Mouse (Mus musculus) forebrain, embryonic 15.5 days (tissue): Measurements from ENCODE around the gene Top1. TPM values are rescaled to one million over a fixed set of nuclear protein-coding genes. Genes with fewer than 3 reads are reported as not detected.
A peak's percentile ranks its signal among the peaks of the same experiment; 100 is the strongest.

ENCODE experiments used
- ATAC-seq: fragments of 200-750 bp; cut with Nextera tagmentation; replicated peaks from 2 replicates; pipeline ENCODE4 v1.8.0; 2017; ENCODE audit warnings: mild to moderate bottlenecking, moderate TSS enrichment, moderate library complexity
- H3K27ac ChIP-seq: fragments of 300-500 bp; sonication (generic); replicated peaks from 2 replicates; pipeline ENCODE4 v1.5.1; 2015; ENCODE audit warnings: mild to moderate bottlenecking, inconsistent platforms
- H3K27me3 ChIP-seq: fragments of 300-500 bp; sonication (generic); 2 replicates; pipeline ENCODE4 v1.6.1; 2015; ENCODE audit warnings: inconsistent platforms
- H3K36me3 ChIP-seq: fragments of 300-500 bp; sonication (generic); 2 replicates; pipeline ENCODE4 v1.6.1; 2015; ENCODE audit warnings: mild to moderate bottlenecking, inconsistent platforms
- H3K4me1 ChIP-seq: fragments of 300-500 bp; sonication (generic); 2 replicates; pipeline ENCODE4 v1.6.1; 2015; ENCODE audit warnings: inconsistent platforms
- H3K4me2 ChIP-seq: fragments of 300-500 bp; sonication (generic); replicated peaks from 2 replicates; pipeline ENCODE4 v1.6.1; 2015; ENCODE audit warnings: mild to moderate bottlenecking, inconsistent platforms
- H3K4me3 ChIP-seq: fragments of 300-500 bp; sonication (generic); 2 replicates; pipeline ENCODE4 v1.5.1; 2015; ENCODE audit warnings: mild to moderate bottlenecking, inconsistent platforms
- H3K9ac ChIP-seq: fragments of 300-500 bp; sonication (generic); replicated peaks from 2 replicates; pipeline ENCODE4 v1.6.1; 2015; ENCODE audit warnings: mild to moderate bottlenecking, inconsistent platforms
- H3K9me3 ChIP-seq: fragments of 300-500 bp; sonication (generic); 2 replicates; pipeline ENCODE4 v1.6.1; 2016; ENCODE audit warnings: inconsistent platforms
- WGBS: fragments of 180-500 bp; shearing (Covaris S2); methylation state at CpG from one replicate; pipeline ENCODE4 v1.1.7; 2015; ENCODE audit warnings: mixed read lengths; 5-methylcytosine and 5-hydroxymethylcytosine counted together
- polyA plus RNA-seq: library from polyadenylated mRNA; unstranded; fragments of >200 nt; fragmentation: Nextera tagmentation; extraction: Ambion mirVana; gene quantifications from 2 replicates; pipeline ENCODE4 v1.2.1, GENCODE M21; 2015

The Top1 gene
- polyA plus RNA-seq, 1 experiment from 2014 or later = 106 TPM

GRCm38 (mm10) chr2:160667259-160667658 lies 21.6 kb downstream of the Top1 start:
- no peak overlapping the region for H3K9ac ChIP-seq
- no peaks in the 10 kb centered on the region for H3K9me3 ChIP-seq
- no peaks in the 10 kb centered on the region for H3K4me1 ChIP-seq
- H3K27ac ChIP-seq = no peak overlapping the region
- H3K4me3 ChIP-seq = no peak overlapping the region
- ATAC-seq = no peak
- H3K4me2 ChIP-seq = no peak overlapping the region
- 94% methylated on average over 4 of the region's 4 CpGs for WGBS
- H3K27me3 ChIP-seq = no peaks in the 10 kb centered on the region
- H3K36me3 ChIP-seq = peaks cover 15% of the 10 kb centered on the region

- peaks cover 66% of the 10 kb centered on the region for H3K36me3 ChIP-seq
- no peak overlapping the region for H3K9ac ChIP-seq
- H3K4me1 ChIP-seq = no peaks in the 10 kb centered on the region
- no peaks in the 10 kb centered on the region for H3K9me3 ChIP-seq
- 68% methylated on average over 5 of the region's 5 CpGs for WGBS
- no peak for ATAC-seq
- no peak overlapping the region for H3K4me3 ChIP-seq
- H3K4me2 ChIP-seq = no peak overlapping the region
- H3K27me3 ChIP-seq = no peaks in the 10 kb centered on the region
- H3K27ac ChIP-seq = no peak overlapping the region
Measured at GRCm38 (mm10) chr2:160700271-160700670, 54.6 kb downstream of the Top1 start.

GRCm38 (mm10) chr2:160701603-160702002 lies 55.9 kb downstream of the Top1 start:
- ATAC-seq = no peak
- H3K36me3 ChIP-seq = peaks cover 71% of the 10 kb centered on the region
- 85% methylated on average over 3 of the region's 3 CpGs for WGBS

GRCm38 (mm10) chr2:160702824-160703223 lies 57.1 kb downstream of the Top1 start:
- Histone ChIP-seq H3K27me3 (no peaks in the 10 kb centered on the region), H3K36me3 (peaks cover 76% of the 10 kb centered on the region), H3K9ac (no peak overlapping the region), H3K4me3 (no peak overlapping the region), H3K4me1 (no peaks in the 10 kb centered on the region), H3K27ac (no peak overlapping the region), H3K9me3 (no peaks in the 10 kb centered on the region), H3K4me2 (no peak overlapping the region)
- ATAC-seq = no peak

More at GRCm38 (mm10) chr2:160701603-160702002, 55.9 kb downstream of the Top1 start:
- Histone ChIP-seq H3K27me3 (no peaks in the 10 kb centered on the region), H3K4me3 (no peak overlapping the region), H3K27ac (no peak overlapping the region), H3K9me3 (no peaks in the 10 kb centered on the region), H3K4me2 (no peak overlapping the region), H3K4me1 (no peaks in the 10 kb centered on the region), H3K9ac (no peak overlapping the region)

GRCm38 (mm10) chr2:160707673-160708072 lies 62.0 kb downstream of the Top1 start:
- Histone ChIP-seq H3K27ac (no peak overlapping the region), H3K9ac (no peak overlapping the region), H3K36me3 (peaks cover 79% of the 10 kb centered on the region), H3K9me3 (no peaks in the 10 kb centered on the region), H3K27me3 (no peaks in the 10 kb centered on the region), H3K4me3 (no peak overlapping the region), H3K4me2 (no peak overlapping the region), H3K4me1 (no peaks in the 10 kb centered on the region)
- 62% methylated on average over 3 of the region's 3 CpGs for WGBS
- ATAC-seq = no peak

GRCm38 (mm10) chr2:160715463-160716030 lies 69.9 kb downstream of the Top1 start:
- peaks cover 87% of the 10 kb centered on the region for H3K36me3 ChIP-seq
- no peak overlapping the region for H3K4me3 ChIP-seq
- peak overlapping the region; percentile 5; the same call in 1 of the 2 replicates for H3K27ac ChIP-seq
- H3K9ac ChIP-seq = no peak overlapping the region
- WGBS = 30% methylated on average over 4 of the region's 4 CpGs
- H3K27me3 ChIP-seq = no peaks in the 10 kb centered on the region
- peak; percentile 63 for ATAC-seq
- no peak overlapping the region for H3K4me2 ChIP-seq
- no peaks in the 10 kb centered on the region for H3K9me3 ChIP-seq
- peaks cover 4% of the 10 kb centered on the region for H3K4me1 ChIP-seq

- H3K4me2 ChIP-seq = no peak overlapping the region
- 79% methylated on average over 5 of the region's 5 CpGs for whole genome bisulfite sequencing
- peaks cover 4% of the 10 kb centered on the region for H3K4me1 ChIP-seq
- H3K4me3 ChIP-seq = no peak overlapping the region
- H3K36me3 ChIP-seq = peaks cover 88% of the 10 kb centered on the region
- no peak for ATAC-seq
- H3K9ac ChIP-seq = no peak overlapping the region
- no peaks in the 10 kb centered on the region for H3K27me3 ChIP-seq
- no peaks in the 10 kb centered on the region for H3K9me3 ChIP-seq
- no peak overlapping the region for H3K27ac ChIP-seq
Measured at GRCm38 (mm10) chr2:160717269-160717668, 71.6 kb downstream of the Top1 start.

GRCm38 (mm10) chr2:160718811-160719210 lies 73.1 kb downstream of the Top1 start:
- H3K4me3 ChIP-seq = no peak overlapping the region
- 64% methylated on average over 3 of the region's 3 CpGs for WGBS
- H3K27ac ChIP-seq = no peak overlapping the region
- no peak overlapping the region for H3K4me2 ChIP-seq
- H3K36me3 ChIP-seq = peaks cover 89% of the 10 kb centered on the region
- no peak overlapping the region for H3K9ac ChIP-seq
- ATAC-seq = no peak
- H3K27me3 ChIP-seq = no peaks in the 10 kb centered on the region
- no peaks in the 10 kb centered on the region for H3K9me3 ChIP-seq
- peaks cover 4% of the 10 kb centered on the region for H3K4me1 ChIP-seq

- Histone ChIP-seq H3K9ac (no peak overlapping the region), H3K36me3 (peaks cover 70% of the 10 kb centered on the region), H3K4me3 (no peak overlapping the region), H3K9me3 (no peaks in the 10 kb centered on the region), H3K4me2 (no peak overlapping the region), H3K27ac (no peak overlapping the region), H3K27me3 (no peaks in the 10 kb centered on the region), H3K4me1 (peaks cover 8% of the 10 kb centered on the region; the same call in 1 of the 2 replicates)
- 82% methylated on average over 4 of the region's 4 CpGs for WGBS
- no peak for ATAC-seq
Measured at GRCm38 (mm10) chr2:160722714-160723113, 77.0 kb downstream of the Top1 start.

- no peak overlapping the region for H3K4me3 ChIP-seq
- no peak overlapping the region for H3K9ac ChIP-seq
- H3K4me2 ChIP-seq = no peak overlapping the region
- H3K27ac ChIP-seq = no peak overlapping the region
- H3K27me3 ChIP-seq = no peaks in the 10 kb centered on the region
- WGBS = 93% methylated on average over 4 of the region's 4 CpGs
- peaks cover 10% of the 10 kb centered on the region; the same call in 1 of the 2 replicates for H3K4me1 ChIP-seq
- H3K9me3 ChIP-seq = no peaks in the 10 kb centered on the region
- peaks cover 60% of the 10 kb centered on the region for H3K36me3 ChIP-seq
- ATAC-seq = no peak
Measured at GRCm38 (mm10) chr2:160723613-160724375, 78.1 kb downstream of the Top1 start.

- Histone ChIP-seq H3K36me3 (peaks cover 53% of the 10 kb centered on the region), H3K27me3 (no peaks in the 10 kb centered on the region), H3K4me2 (no peak overlapping the region), H3K27ac (no peak overlapping the region), H3K4me1 (peaks cover 10% of the 10 kb centered on the region; the same call in 1 of the 2 replicates), H3K9me3 (no peaks in the 10 kb centered on the region), H3K9ac (no peak overlapping the region), H3K4me3 (no peak overlapping the region)
- WGBS = 91% methylated on average over 5 of the region's 5 CpGs
- no peak for ATAC-seq
Measured at GRCm38 (mm10) chr2:160724536-160724935, 78.8 kb downstream of the Top1 start.

- H3K27ac ChIP-seq = no peak overlapping the region
- no peak overlapping the region for H3K9ac ChIP-seq
- H3K4me2 ChIP-seq = no peak overlapping the region
- no peak for ATAC-seq
- H3K27me3 ChIP-seq = no peaks in the 10 kb centered on the region
- WGBS = 83% methylated on average over 6 of the region's 6 CpGs
- H3K4me1 ChIP-seq = peaks cover 21% of the 10 kb centered on the region
- H3K9me3 ChIP-seq = no peaks in the 10 kb centered on the region
- no peak overlapping the region for H3K4me3 ChIP-seq
- peaks cover 39% of the 10 kb centered on the region for H3K36me3 ChIP-seq
Measured at GRCm38 (mm10) chr2:160725877-160726864, 80.5 kb downstream of the Top1 start.
